ENCODE assay signal across 13 mouse cellular contexts in the genomic region with DNA sequence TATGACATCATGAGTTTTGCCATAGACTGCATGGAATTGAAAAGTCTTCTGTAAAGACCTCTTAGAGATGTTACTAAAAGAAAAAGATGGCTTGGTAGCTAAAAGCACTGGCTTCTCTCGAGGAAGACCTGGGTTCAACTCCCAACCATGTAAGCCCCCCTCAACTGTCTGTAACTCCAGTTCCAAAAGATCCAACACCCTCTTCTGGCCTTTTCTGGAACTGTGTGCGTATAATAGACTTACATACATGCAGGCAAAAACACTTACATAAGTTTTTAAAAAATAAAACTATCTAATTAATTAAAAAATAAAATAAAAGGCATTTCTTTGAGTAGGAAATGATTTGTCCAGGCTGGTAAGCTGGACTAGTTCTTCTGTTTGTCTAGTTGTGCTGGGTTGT.
DNase-seq lines count a peak whose midpoint lies in the region; ATAC-seq and TF ChIP-seq lines count a peak whose summit lies in the region.
"Had no signal": no experiment of that assay in that cellular context is flagged by ENCODE, and none has a peak within 500 bp of the region (broad histone marks: within the 10 kb centered on the region; RNA-seq: fewer than 3 reads in every experiment).

No protein-coding gene starts in this region.

- H3K4me3 ChIP-seq in forebrain, embryonic 10.5 days, result no peak overlapping the region
- no peak overlapping the region for H3K4me3 ChIP-seq in forebrain, embryonic 12.5 days (replicated peaks)
- no peak overlapping the region for H3K4me3 ChIP-seq in lung, embryonic 14.5 days (ENCODE audit: low read depth, low read length)
- no peak overlapping the region for H3K4me3 ChIP-seq in embryonic facial prominence, embryonic 14.5 days (ENCODE audit: low read depth, low read length)
- no peak overlapping the region for H3K4me3 ChIP-seq in stomach, embryonic 15.5 days (replicated peaks)
- H3K4me3 ChIP-seq: heart, embryonic 13.5 days; hindbrain, embryonic 15.5 days had no signal

- no peak overlapping the region for H3K9ac ChIP-seq in forebrain, embryonic 12.5 days
- no peak overlapping the region for H3K9ac ChIP-seq in lung, embryonic 14.5 days
- no peak overlapping the region for H3K9ac ChIP-seq in embryonic facial prominence, embryonic 14.5 days (ENCODE audit: low read depth, low read length)
- H3K9ac ChIP-seq in stomach, embryonic 15.5 days, result no peak overlapping the region
- H3K9ac ChIP-seq: heart, embryonic 13.5 days; hindbrain, embryonic 15.5 days had no signal

- peaks cover 77% of the 10 kb centered on the region for H3K4me1 ChIP-seq in forebrain, embryonic 10.5 days
- H3K4me1 ChIP-seq in forebrain, embryonic 12.5 days, result peaks cover 32% of the 10 kb centered on the region
- H3K4me1 ChIP-seq in lung, embryonic 14.5 days (ENCODE audit: insufficient read depth), result peaks cover 29% of the 10 kb centered on the region
- H3K4me1 ChIP-seq in embryonic facial prominence, embryonic 14.5 days (ENCODE audit: control insufficient read depth, insufficient read depth, low read length), result peaks cover 63% of the 10 kb centered on the region
- peaks cover 26% of the 10 kb centered on the region for H3K4me1 ChIP-seq in stomach, embryonic 15.5 days

- DNase-seq in forebrain, embryonic 10.5 days (ENCODE audit: extremely low spot score, low spot score), result no peak
- DNase-seq in lung, embryonic 14.5 days, result peak; percentile 54
- DNase-seq in lung, postnatal 14 days, result no peak
- no peak for DNase-seq in embryonic facial prominence, embryonic 14.5 days (ENCODE audit: low spot score)
- DNase-seq in embryo, embryonic 10 days (ENCODE audit: low spot score), result no peak
- DNase-seq in left cerebral cortex, postnatal 14 days (ENCODE audit: low spot score in 2 of 2), result no peak
- DNase-seq: adrenal gland, adult 2 months; cerebellum, postnatal 36 days had no signal

- WGBS in forebrain, embryonic 10.5 days, result 82% methylated on average over 2 of the region's 2 CpGs
- WGBS in forebrain, embryonic 12.5 days, result 93% methylated on average over 2 of the region's 2 CpGs
- 78% methylated on average over 2 of the region's 2 CpGs for WGBS in lung, embryonic 14.5 days
- 82% methylated on average over 2 of the region's 2 CpGs for WGBS in embryonic facial prominence, embryonic 14.5 days
- 87% methylated on average over 2 of the region's 2 CpGs for WGBS in stomach, embryonic 15.5 days

- no peak for ATAC-seq in forebrain, embryonic 12.5 days (ENCODE audit: low FRiP score)
- no peak for ATAC-seq in lung, embryonic 14.5 days (ENCODE audit: insufficient read depth)
- ATAC-seq in embryonic facial prominence, embryonic 14.5 days (ENCODE audit: low read depth), result no peak
- ATAC-seq in stomach, embryonic 15.5 days (ENCODE audit: insufficient read depth, low FRiP score, low read depth), result no peak

- H3K27ac ChIP-seq in forebrain, embryonic 10.5 days, result peak overlapping the region; percentile 9; the same call in 1 of the 2 replicates
- H3K27ac ChIP-seq in forebrain, embryonic 12.5 days, result no peak overlapping the region
- peak overlapping the region; percentile 90 for H3K27ac ChIP-seq in lung, embryonic 14.5 days (ENCODE audit: low read depth)
- peak overlapping the region; percentile 64; the same call in 1 of the 2 replicates for H3K27ac ChIP-seq in embryonic facial prominence, embryonic 14.5 days (replicated peaks; ENCODE audit: low read depth, low read length)
- peak overlapping the region; percentile 27; the same call in 1 of the 2 replicates for H3K27ac ChIP-seq in stomach, embryonic 15.5 days
- H3K27ac ChIP-seq: heart, embryonic 13.5 days; hindbrain, embryonic 15.5 days; macrophage had no signal

- H3K9me3 ChIP-seq in forebrain, embryonic 10.5 days, result no peaks in the 10 kb centered on the region
- H3K9me3 ChIP-seq in forebrain, embryonic 12.5 days, result no peaks in the 10 kb centered on the region
- no peaks in the 10 kb centered on the region for H3K9me3 ChIP-seq in lung, embryonic 14.5 days (ENCODE audit: low read depth, low read length)
- H3K9me3 ChIP-seq in embryonic facial prominence, embryonic 14.5 days (ENCODE audit: control insufficient read depth, low read length), result no peaks in the 10 kb centered on the region
- no peaks in the 10 kb centered on the region for H3K9me3 ChIP-seq in stomach, embryonic 15.5 days
- H3K9me3 ChIP-seq: heart, embryonic 13.5 days; hindbrain, embryonic 15.5 days had no signal

- TF ChIP-seq CTCF in lung, embryonic 14.5 days (IDR thresholded peaks at IDR 0.05; ENCODE audit: low read depth), result peak; percentile 41; the same call in 1 of the 2 replicates

- H3K4me2 ChIP-seq in forebrain, embryonic 12.5 days, result no peak overlapping the region
- H3K4me2 ChIP-seq in lung, embryonic 14.5 days, result no peak overlapping the region
- H3K4me2 ChIP-seq in embryonic facial prominence, embryonic 14.5 days (ENCODE audit: low read depth, low read length), result no peak overlapping the region
- H3K4me2 ChIP-seq in stomach, embryonic 15.5 days, result no peak overlapping the region
- H3K4me2 ChIP-seq: heart, embryonic 13.5 days; hindbrain, embryonic 15.5 days had no signal

- H3K36me3 ChIP-seq in forebrain, embryonic 10.5 days (replicated peaks), result no peaks in the 10 kb centered on the region
- H3K36me3 ChIP-seq in forebrain, embryonic 12.5 days (replicated peaks), result no peaks in the 10 kb centered on the region
- H3K36me3 ChIP-seq in lung, embryonic 14.5 days (ENCODE audit: insufficient read depth), result no peaks in the 10 kb centered on the region
- no peaks in the 10 kb centered on the region for H3K36me3 ChIP-seq in embryonic facial prominence, embryonic 14.5 days (ENCODE audit: control insufficient read depth, insufficient read depth, low read length)
- no peaks in the 10 kb centered on the region for H3K36me3 ChIP-seq in stomach, embryonic 15.5 days
- H3K36me3 ChIP-seq: heart, embryonic 13.5 days; hindbrain, embryonic 15.5 days had no signal

- no peaks in the 10 kb centered on the region for H3K27me3 ChIP-seq in forebrain, embryonic 10.5 days (ENCODE audit: poor library complexity, severe bottlenecking)
- no peaks in the 10 kb centered on the region for H3K27me3 ChIP-seq in forebrain, embryonic 12.5 days
- H3K27me3 ChIP-seq in lung, embryonic 14.5 days (ENCODE audit: insufficient read depth, low read length), result no peaks in the 10 kb centered on the region
- H3K27me3 ChIP-seq in embryonic facial prominence, embryonic 14.5 days (replicated peaks; ENCODE audit: control insufficient read depth, insufficient read depth, low read length), result no peaks in the 10 kb centered on the region
- H3K27me3 ChIP-seq in stomach, embryonic 15.5 days (replicated peaks), result no peaks in the 10 kb centered on the region
- H3K27me3 ChIP-seq: heart, embryonic 13.5 days; hindbrain, embryonic 15.5 days had no signal

- intact Hi-C loops in left cerebral cortex, postnatal 14 days (cut with DNase I), result no loop called here
